Mouse (Mus musculus) lung, postnatal 0 days (tissue): ENCODE data around the gene Ifitm2. TPM values are rescaled to one million over a fixed set of nuclear protein-coding genes. Genes with fewer than 3 reads are reported as not detected.
A peak's percentile ranks its signal among the peaks of the same experiment; 100 is the strongest.

Experiments
- ATAC-seq: fragments of 200-750 bp; cut with Nextera tagmentation; 2 replicates; pipeline ENCODE4 v1.8.0; 2017; ENCODE audit warnings: moderate library complexity
- DNase-seq: peaks from one replicate; pipeline ENCODE4 v3.0.0-alpha.2; 2016; ENCODE audit warnings: low spot score
- H3K27ac ChIP-seq: fragments of 300-500 bp; sonication (generic); 2 replicates; pipeline ENCODE4 v1.5.1; 2014; ENCODE audit warnings: antibody characterized with exemption, mild to moderate bottlenecking, low read length, mixed read lengths
- H3K27me3 ChIP-seq: fragments of 300-500 bp; sonication (generic); replicated peaks from 2 replicates; pipeline ENCODE4 v1.6.1; 2014; ENCODE audit warnings: low read length, mixed read lengths; ENCODE audit not compliant: insufficient read depth
- H3K36me3 ChIP-seq: fragments of 300-500 bp; sonication (generic); 2 replicates; pipeline ENCODE4 v1.6.1; 2014; ENCODE audit warnings: low read length, mixed read lengths; ENCODE audit not compliant: insufficient read depth
- H3K4me1 ChIP-seq: fragments of 300-500 bp; sonication (generic); 2 replicates; pipeline ENCODE4 v1.6.1; 2014; ENCODE audit warnings: antibody characterized with exemption, low read depth, low read length, mixed read lengths; ENCODE audit not compliant: insufficient read depth
- H3K4me2 ChIP-seq: fragments of 300-500 bp; sonication (generic); replicated peaks from 2 replicates; pipeline ENCODE4 v1.6.1; 2014; ENCODE audit warnings: low read depth, mild to moderate bottlenecking, low read length, moderate library complexity, mixed read lengths
- H3K4me3 ChIP-seq: fragments of 300-500 bp; sonication (generic); 2 replicates; pipeline ENCODE4 v1.5.1; 2014; ENCODE audit warnings: low read depth, low read length
- H3K9ac ChIP-seq: fragments of 300-500 bp; sonication (generic); replicated peaks from 2 replicates; pipeline ENCODE4 v1.6.1; 2014; ENCODE audit warnings: low read depth, mild to moderate bottlenecking
- H3K9me3 ChIP-seq: fragments of 300-500 bp; sonication (generic); 2 replicates; pipeline ENCODE4 v1.6.1; 2016; ENCODE audit warnings: low read length, mixed read lengths
- CTCF ChIP-seq: IDR thresholded peaks from 2 replicates; pipeline ENCODE4 v1.5.1; 2016; ENCODE audit warnings: antibody characterized with exemption, mild to moderate bottlenecking
- EP300 ChIP-seq: IDR thresholded peaks from 2 replicates; pipeline ENCODE4 v1.6.1; 2016; ENCODE audit warnings: antibody characterized with exemption, mild to moderate bottlenecking, control low read depth
- WGBS: fragments of 180-500 bp; shearing (Covaris S2); extraction: QIAGEN DNeasy Blood & Tissue Kit; methylation state at CpG from one replicate; pipeline ENCODE4 v1.1.7; 2014; 5-methylcytosine and 5-hydroxymethylcytosine counted together
- polyA plus RNA-seq: library from polyadenylated mRNA; unstranded; fragments of >200 nt; fragmentation: Nextera tagmentation; extraction: Ambion mirVana; gene quantifications from 2 replicates; pipeline ENCODE4 v1.2.1, GENCODE M21; 2015

The Ifitm2 gene
- polyA plus RNA-seq, 1 experiment from 2014 or later, result 1,710 TPM

GRCm38 (mm10) chr7:140907697-140908096 lies 48.1 kb downstream of the Ifitm2 start:
- Histone ChIP-seq H3K9ac (no peak overlapping the region), H3K9me3 (no peaks in the 10 kb centered on the region), H3K4me3 (no peak overlapping the region), H3K27me3 (no peaks in the 10 kb centered on the region), H3K4me1 (no peaks in the 10 kb centered on the region), H3K36me3 (no peaks in the 10 kb centered on the region), H3K27ac (no peak overlapping the region), H3K4me2 (no peak overlapping the region)
- TF ChIP-seq EP300 (no peak), CTCF (peak; percentile 35; the same call in 1 of the 2 replicates)
- DNase-seq, result no peak
- WGBS, result 78% methylated on average over 7 of the region's 7 CpGs
- no peak for ATAC-seq

- Histone ChIP-seq H3K9ac (no peak overlapping the region), H3K36me3 (no peaks in the 10 kb centered on the region), H3K27me3 (no peaks in the 10 kb centered on the region), H3K4me1 (no peaks in the 10 kb centered on the region), H3K4me2 (no peak overlapping the region), H3K27ac (no peak overlapping the region), H3K4me3 (no peak overlapping the region), H3K9me3 (no peaks in the 10 kb centered on the region)
- no peak for DNase-seq
- WGBS, result 73% methylated on average over 13 of the region's 13 CpGs
- TF ChIP-seq EP300, result no peak
- no peak for TF ChIP-seq CTCF
- no peak for ATAC-seq
These were observed 48.7 kb downstream of the Ifitm2 start for GRCm38 (mm10) chr7:140907131-140907530.

GRCm38 (mm10) chr7:140905642-140906081 lies 50.1 kb downstream of the Ifitm2 start:
- H3K27ac ChIP-seq, result no peak overlapping the region
- ATAC-seq, result no peak
- no peak for DNase-seq
- H3K27me3 ChIP-seq, result no peaks in the 10 kb centered on the region
- no peaks in the 10 kb centered on the region for H3K4me1 ChIP-seq
- no peak for TF ChIP-seq EP300
- no peaks in the 10 kb centered on the region for H3K36me3 ChIP-seq
- no peak overlapping the region for H3K9ac ChIP-seq
- H3K9me3 ChIP-seq, result no peaks in the 10 kb centered on the region
- H3K4me3 ChIP-seq, result no peak overlapping the region
- WGBS, result 94% methylated on average over 2 of the region's 2 CpGs
- no peak overlapping the region for H3K4me2 ChIP-seq

Other genes with a start within 250 kb of the Ifitm2 start
- gene Cyp2e1, start 192.2 kb downstream of the Ifitm2 start, polyA plus RNA-seq, result 1.5 and 1.9 TPM in 2 replicates
- gene Syce1, start 168.1 kb downstream of the Ifitm2 start, polyA plus RNA-seq, result not detected in 2 replicates
- 0.21 and 0.30 TPM in 2 replicates for gene Zfp941, start 133.8 kb downstream of the Ifitm2 start, polyA plus RNA-seq
- gene Urah, start 121.0 kb downstream of the Ifitm2 start, polyA plus RNA-seq, result 12.6 and 15.0 TPM in 2 replicates
- 25.9 and 27.0 TPM in 2 replicates for gene Scgb1c1, start 110.4 kb downstream of the Ifitm2 start, polyA plus RNA-seq
- not detected in 2 replicates for gene Odf3, start 108.2 kb downstream of the Ifitm2 start, polyA plus RNA-seq
- gene Gm45785, start 99.7 kb downstream of the Ifitm2 start, polyA plus RNA-seq, result not detected in 2 replicates
- gene Ric8a, start 99.0 kb downstream of the Ifitm2 start, polyA plus RNA-seq, result 63.6 and 68.0 TPM in 2 replicates
- 69.1 and 81.7 TPM in 2 replicates for gene Bet1l, start 98.4 kb downstream of the Ifitm2 start, polyA plus RNA-seq
- 157 and 164 TPM in 2 replicates for gene Psmd13, start 74.0 kb downstream of the Ifitm2 start, polyA plus RNA-seq
- 23.7 and 25.8 TPM in 2 replicates for gene Sirt3, start 73.7 kb downstream of the Ifitm2 start, polyA plus RNA-seq
- 13.1 and 18.3 TPM in 2 replicates for gene Cox8b, start 55.5 kb downstream of the Ifitm2 start, polyA plus RNA-seq
- 0.07 and 0.10 TPM in 2 replicates for gene Nlrp6, start 35.1 kb downstream of the Ifitm2 start, polyA plus RNA-seq
- 12.7 and 14.4 TPM in 2 replicates for gene Pgghg, start 14.6 kb downstream of the Ifitm2 start, polyA plus RNA-seq
- 1.6 and 1.8 TPM in 2 replicates for gene Ifitm5, start 5.7 kb downstream of the Ifitm2 start, polyA plus RNA-seq
- 0.31 TPM in 1 of 2 replicates, not detected in the other for gene Gm45717, start 50 bp downstream of the Ifitm2 start, polyA plus RNA-seq
- gene Ifitm1, start 11.2 kb upstream of the Ifitm2 start, polyA plus RNA-seq, result 402 and 510 TPM in 2 replicates
- gene Ifitm3, start 54.8 kb upstream of the Ifitm2 start, polyA plus RNA-seq, result 779 and 1,037 TPM in 2 replicates
- 7.4 and 7.7 TPM in 2 replicates for gene Ifitm6, start 61.9 kb upstream of the Ifitm2 start, polyA plus RNA-seq
- not detected in 2 replicates for gene Gm17387, start 73.1 kb upstream of the Ifitm2 start, polyA plus RNA-seq
- gene B4galnt4, start 105.1 kb upstream of the Ifitm2 start, polyA plus RNA-seq, result 0.13 and 0.20 TPM in 2 replicates
- 14.4 and 15.3 TPM in 2 replicates for gene Pkp3, start 122.2 kb upstream of the Ifitm2 start, polyA plus RNA-seq
- gene Sigirr, start 144.6 kb upstream of the Ifitm2 start, polyA plus RNA-seq, result 27.1 and 30.5 TPM in 2 replicates
- 1.5 and 3.1 TPM in 2 replicates for gene Ano9, start 161.8 kb upstream of the Ifitm2 start, polyA plus RNA-seq
- 39.1 and 45.7 TPM in 2 replicates for gene Ptdss2, start 166.4 kb upstream of the Ifitm2 start, polyA plus RNA-seq
- gene Rnh1, start 216.9 kb upstream of the Ifitm2 start, polyA plus RNA-seq, result 181 and 187 TPM in 2 replicates
- gene Hras, start 238.0 kb upstream of the Ifitm2 start, polyA plus RNA-seq, result 121 and 126 TPM in 2 replicates
- 6.8 and 7.4 TPM in 2 replicates for gene Lrrc56, start 238.2 kb upstream of the Ifitm2 start, polyA plus RNA-seq